Mouse (Mus musculus): ENCODE measurements around the gene Zfp791. TPM values are rescaled to one million over a fixed set of nuclear protein-coding genes. Genes with fewer than 3 reads are reported as not detected.
"Not testable (repeated sequence)": the region's sequence is repeated elsewhere in the genome, so short reads cannot be mapped to it uniquely, and the experiment has no call there.

Zfp791 gene
- not detected for polyA plus RNA-seq (2017; shearing (Covaris generic))

DNA sequence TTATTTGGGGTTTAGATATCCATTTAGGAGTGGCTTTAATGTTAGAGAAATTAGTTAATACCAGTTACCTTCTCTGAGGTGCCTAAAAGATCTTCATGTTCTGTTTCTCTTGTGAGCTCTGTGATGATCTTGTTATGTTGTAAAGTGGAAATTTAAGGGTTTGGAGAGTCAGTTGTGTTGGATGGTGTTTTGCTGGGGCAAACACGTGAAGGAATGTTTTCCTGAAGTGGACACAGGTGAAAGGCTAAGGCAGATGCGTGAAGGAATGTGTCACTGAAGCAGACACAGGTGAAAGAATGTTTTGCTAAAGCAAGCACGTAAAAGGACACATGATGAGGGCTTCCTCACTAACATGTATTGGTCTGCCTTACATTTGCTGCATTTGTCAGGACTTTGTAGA is at the start of gene Zfp791:
Gene Zfp791, minus strand, starts transcription at position 101 of the 400 bp plus-strand sequence.
- ATAC-seq = no peak

DNA sequence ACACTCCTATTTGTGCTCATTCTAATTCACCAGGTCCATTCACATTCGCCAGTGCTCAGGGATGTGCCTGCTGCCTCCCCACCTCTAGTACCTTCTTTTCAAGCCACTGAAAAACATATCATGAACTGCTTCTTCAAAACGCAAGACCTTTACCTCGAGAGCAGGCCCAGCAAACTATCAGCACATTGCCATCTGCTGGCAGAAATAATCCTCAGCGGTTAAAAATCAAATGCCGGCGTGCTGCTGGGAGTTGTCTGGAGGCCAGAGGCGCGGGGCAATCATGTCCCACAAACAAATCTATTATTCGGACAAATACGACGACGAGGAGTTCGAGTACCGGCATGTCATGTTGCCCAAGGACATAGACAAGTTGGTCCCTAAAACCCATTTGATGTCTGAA is 48.4 kb upstream of the Zfp791 start:
- no peak for ATAC-seq

DNA sequence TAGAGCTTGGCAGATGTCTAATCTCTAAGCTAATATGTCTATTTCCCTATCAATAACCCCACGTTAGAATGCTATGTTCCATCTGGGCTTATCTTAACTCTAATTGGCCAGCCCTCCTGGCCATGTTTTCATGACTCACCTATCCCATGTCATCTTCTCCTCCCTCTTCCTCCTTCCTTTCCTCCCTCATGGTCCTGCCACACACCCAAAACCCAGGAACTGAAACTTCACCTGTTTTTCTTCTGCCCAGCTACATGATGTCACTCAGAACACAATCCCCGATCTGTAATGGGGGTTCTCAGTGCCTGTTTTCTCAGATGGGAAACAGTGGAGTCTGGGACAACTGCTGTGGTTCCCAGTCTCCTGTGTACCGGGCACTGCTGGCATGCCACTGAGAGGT is 28.7 kb upstream of the Zfp791 start, which contains the start of gene Cks1brt:
Gene Cks1brt, plus strand, starts transcription at position 301 of the 400 bp plus-strand sequence.
- no peak for ATAC-seq

DNA sequence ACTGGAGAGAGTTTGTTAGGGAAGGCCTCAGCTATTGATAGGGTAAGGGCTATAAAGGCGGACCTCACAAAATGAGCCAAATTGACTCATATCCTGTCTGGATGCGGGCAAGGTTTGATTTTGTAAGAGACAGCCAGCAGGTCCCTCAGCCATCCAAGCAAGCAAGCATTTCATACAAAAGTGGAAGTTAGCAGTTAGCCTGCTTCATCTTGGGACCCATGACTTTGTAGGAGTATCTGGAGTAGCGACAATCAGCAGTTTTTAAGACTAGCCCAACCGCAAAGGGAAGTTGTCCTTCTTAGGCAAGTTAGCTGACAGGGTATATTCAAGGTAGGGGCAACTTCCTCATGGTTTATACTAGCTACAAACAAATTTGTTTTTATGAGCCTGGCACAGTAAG is 19.6 kb upstream of the Zfp791 start:
- ATAC-seq = no peak

DNA sequence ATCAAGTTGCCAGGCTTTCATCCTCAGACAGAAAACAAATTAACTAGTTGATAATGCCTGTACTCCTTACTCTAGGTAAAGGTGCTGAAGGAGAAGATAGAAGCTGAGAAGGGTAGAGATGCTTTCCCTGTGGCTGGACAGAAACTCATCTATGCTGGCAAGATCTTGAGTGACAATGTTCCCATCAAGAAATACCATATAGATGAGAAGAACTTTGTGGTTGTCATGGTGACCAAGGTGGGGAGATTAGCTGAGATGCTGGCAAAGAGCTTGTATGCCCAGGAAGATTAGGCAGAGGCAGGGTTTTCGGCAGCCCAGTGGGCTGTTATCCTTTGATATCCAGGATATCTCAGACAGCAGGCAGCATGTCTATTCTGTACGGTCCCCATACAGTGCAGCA is 12.8 kb upstream of the Zfp791 start:
- ATAC-seq = not testable (repeated sequence)

DNA sequence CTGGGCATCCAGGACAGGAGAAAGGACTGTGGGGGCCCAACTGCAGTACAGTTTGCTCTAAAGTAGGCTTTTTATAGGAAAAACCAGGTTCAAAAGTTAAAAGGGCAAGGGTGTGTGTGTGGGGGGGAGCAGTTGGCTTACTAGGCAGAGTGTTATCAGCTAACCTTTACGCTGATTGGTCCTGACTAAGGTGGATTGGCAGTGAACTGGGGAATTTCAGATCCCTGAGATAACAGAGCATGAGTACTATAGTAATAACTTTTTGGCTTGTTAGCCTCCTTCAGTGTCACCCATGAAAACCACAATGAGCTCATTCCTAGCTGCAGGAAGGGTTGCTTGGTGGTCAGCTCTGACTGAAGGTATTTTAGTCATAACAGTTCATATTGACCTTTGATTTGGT is 9.4 kb upstream of the Zfp791 start:
- no peak for ATAC-seq

DNA sequence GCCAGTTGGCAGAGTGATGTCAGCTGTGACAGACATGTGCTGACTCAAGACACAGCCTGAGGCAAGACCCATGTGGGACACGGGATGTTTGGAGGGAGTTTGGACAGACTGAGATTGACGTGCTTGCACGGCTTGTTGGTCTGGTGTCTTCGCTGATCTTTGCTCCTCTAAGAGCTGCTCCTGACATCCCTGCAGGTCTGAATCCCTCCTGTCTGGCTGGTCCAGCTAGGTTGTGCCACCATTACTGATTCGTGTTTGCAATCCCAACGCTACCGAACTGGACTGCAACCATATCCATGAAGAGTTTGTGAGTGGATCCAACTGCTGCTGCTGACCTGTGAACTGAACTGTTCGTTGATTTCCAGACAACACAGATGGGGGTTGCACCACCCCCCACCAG is 796 bp upstream of the Zfp791 start:
- ATAC-seq = no peak

DNA sequence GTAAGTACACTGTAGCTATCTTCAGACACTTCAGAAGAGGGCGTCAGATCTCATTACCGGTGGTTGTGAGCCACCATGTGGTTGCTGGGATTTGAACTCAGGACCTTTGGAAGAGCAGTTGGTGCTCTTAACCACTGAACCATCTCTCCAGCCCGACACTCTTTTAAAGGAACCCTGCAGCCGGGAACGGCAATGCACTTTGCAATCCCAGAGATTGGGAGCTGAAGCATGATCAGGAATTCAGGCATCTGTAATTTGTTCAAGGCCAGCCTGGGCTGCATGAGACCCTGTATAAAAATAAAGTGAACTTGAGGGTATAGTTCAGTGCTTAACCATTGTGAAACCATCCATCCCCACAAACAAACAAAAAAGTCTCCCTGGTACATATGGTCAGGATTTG is 2.6 kb downstream of the Zfp791 start:
- not testable (repeated sequence) for ATAC-seq

DNA sequence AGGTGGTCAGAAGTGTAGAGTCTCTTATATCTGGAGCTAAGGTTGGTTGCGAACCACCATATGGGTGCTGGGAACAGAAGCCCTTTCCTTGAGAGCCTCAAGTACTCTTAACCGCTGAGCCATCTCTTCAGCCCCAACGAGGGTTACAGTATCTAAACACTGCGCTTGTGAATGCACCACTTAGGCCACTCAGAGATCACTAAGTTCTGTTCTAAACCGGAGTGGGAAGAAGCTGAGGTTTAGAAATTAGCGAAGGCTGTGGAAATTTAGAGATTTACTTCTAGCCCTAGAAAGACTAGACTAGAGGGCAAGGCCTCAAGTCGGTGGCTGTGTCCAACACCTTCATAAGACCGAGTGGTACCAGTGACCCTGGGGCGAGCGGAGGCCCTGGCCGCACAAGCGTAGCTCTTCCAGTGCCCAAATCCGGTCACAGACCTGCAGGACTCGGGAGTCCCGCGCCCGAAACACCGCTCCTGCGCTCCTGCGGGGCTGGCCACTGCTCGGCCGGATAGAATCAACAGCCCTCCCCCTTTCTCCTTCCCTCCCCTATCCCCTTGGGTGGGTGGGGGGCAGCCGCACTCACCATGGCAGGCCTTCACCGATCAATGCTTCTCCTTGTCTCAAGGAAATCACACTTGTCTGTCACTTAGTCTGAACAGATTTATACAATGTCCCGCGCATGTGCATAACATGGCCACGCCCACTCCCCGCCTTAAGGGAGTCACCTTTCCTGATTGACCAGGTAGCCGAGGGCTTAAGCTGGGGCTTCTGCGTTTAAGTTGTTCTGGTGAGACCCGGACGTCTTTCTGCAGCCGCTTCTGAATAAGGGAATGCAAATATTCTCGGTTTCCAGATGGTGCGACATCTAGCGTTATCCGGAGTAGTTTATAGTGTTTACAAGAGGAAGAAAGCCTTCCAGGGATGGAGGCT is 3.6 kb downstream of the Zfp791 start:
- no peak for ATAC-seq

DNA sequence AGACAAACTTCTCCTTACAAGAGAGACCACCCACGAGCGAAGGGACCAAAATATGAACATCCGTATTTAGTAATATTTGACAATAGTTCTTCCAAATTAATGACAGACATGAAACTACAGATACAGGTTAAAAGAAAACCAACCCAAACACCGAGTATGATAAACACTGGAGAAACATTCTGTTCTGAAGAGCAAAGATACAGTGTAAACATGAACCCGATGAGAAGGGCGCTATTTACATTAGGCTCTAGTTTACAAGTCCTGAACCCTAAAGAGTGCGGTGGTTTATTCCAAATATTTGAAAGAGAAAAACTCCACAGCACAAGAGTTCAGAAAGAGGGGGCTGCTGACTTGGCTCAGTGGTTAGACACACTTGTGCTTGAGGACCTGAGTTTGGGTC is 5.9 kb downstream of the Zfp791 start:
- no peak for ATAC-seq

DNA sequence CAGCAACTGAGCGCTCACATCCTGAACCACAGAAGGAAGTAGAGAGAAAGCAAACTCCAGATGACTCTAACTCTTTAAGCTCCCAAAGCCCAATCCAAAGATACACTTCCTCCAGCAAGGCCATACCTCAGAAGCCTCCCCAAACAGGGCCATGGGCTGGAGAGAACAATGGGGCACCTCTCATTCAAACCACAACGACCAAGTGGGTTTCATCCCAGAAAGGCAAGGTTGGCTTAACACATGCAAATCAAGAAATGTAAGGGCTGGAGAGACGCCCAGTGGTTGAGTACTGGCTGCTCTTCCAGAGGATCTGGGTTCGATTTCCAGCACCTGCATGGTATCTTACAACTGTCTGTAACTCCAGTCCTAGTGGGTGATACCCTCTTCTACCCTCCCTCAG is 7.4 kb downstream of the Zfp791 start:
- ATAC-seq = no peak

DNA sequence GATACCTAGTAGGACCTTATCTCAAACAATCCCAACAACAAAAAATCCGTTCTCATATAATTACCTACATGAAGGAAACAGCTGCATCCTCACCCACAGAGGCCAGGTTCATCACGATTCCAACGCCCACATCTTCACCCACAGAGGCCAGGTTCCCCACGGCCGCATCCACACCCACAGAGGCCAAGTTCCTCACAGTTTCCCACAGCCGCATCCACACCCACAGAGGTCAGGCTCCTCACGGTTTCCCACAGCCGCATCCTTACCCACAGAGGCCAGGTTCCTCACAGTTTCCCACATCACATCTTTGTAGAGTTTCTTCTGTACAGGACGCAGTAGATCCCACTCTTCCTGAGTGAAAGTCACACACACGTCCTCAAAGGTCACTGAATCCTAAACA is 9.7 kb downstream of the Zfp791 start:
- no peak for ATAC-seq

DNA sequence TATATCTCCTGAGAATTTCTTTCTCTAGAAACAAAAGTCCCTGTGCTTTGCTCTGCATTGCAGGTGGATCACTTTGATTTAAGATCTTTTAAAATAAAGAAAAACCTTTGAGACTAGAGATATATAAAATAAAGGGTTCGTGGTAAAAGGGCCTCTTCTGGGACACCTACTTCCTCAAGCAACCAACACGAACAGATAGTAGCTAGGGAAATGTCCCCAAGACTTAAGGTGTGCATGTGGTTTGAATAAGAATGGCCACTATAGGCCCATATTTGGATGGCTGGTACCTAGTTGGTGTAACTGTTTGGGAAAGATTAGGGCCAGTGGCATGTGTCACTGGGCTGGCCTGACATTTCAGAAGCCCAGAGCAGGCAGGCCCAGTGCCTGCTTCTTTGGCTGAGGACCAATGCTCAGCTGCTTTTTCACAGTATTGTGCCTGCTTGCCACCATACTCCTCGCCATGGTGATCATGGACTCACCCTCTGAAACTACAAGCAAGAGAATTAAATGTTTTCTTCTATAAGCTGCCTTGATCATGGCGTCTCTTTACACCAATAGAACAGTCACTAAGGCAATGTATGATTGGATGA is 22.7 kb downstream of the Zfp791 start:
- no peak for ATAC-seq

DNA sequence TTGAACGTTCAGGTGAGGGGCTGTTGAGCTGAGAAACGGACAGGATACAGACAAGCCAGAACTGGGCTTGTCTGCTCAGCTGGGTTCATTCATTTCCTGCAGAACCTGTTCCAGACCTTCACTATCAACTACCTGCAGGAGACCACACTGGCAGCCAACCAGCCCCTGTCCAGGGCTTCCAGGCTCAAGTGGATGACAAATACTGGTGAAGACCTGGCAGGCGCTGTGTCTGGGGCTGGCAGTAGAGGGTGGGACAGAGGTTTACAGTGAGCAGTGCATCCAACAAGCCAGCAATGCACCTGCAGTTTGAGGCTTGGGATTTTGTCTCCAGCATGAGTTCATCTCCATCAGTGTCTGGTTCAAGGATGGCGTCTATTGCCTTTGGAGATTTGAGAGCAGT is 26.0 kb downstream of the Zfp791 start:
- no peak for ATAC-seq

DNA sequence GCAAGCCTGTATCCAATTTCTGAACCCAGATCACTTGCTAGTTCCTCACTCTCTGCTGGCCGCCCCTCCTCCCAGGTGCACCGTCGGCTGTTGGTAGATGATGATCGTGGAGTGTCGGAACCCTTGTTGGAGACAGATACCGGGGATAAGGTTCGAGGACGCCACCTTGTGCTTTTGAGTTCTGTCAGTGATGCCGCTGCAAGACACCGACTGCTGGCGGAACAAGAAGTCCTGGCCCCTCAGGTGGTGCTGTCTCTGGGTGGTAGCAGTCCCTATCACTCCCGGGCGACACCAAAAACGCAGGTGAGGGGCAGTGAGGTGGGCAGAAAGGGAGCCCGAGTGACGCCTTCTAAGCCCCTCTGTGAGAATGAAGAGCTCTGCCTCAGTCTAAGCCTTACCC is 26.7 kb downstream of the Zfp791 start:
- ATAC-seq = no peak

DNA sequence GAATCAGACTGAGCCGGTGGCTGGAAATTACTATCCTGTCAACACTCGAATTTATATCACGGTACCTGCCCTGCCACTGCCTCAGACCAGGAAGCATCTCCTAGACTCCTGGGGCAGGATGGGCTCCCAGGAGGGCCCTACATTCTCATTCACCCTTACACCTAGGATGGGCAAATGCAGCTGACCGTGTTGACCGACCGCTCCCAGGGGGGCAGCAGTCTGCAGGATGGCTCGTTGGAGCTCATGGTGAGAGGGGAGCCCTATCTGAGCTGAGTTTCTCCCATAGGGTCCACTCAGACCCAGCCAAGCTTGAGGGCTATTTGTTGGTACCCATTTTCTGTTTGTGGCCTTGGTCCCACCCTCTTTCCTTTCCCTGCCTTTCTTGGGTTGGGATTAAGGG is 27.3 kb downstream of the Zfp791 start:
- ATAC-seq = no peak

DNA sequence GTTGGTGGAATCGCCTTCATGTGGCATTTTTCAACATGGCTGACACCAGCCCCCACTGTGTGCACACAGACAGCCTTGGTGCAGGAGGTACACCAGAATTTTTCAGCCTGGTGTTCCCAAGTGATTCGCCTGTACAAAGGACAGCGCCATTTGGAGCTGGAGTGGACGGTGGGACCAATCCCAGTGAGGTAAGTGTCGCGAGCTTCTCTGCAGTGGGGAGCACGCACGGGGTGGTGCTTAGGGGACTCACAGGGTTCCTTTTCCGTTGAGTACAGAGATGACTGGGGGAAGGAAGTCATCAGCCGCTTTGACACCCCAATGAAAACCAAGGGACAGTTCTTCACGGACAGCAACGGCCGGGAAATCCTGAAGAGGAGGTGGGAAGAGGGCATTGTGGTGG is 27.8 kb downstream of the Zfp791 start:
- ATAC-seq = no peak

DNA sequence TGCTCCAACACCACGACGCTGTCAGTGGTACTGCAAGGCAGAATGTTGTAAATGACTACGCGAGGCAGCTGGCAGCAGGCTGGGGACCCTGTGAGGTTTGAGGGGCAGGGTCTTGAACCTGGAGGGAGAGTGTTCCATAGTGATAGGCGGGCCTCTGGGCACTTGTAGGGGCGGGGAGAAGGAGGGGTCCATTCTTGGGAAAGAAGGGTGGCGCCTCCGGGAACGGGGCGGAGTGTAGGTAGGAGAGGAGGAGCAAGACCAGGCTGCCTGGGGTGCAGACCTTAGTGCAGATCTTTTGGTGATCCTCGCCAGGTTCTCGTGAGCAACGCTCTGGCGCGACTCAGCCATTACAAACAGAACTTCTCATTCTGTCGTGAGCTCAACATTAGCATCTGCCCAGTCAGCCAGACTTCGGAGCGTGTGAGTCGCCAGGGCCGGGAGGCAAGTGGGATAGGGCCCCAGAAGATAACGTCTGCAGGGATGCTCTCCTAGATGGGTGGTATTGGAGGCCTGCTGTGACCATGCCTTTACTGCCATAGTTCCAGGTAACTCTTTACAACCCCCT is 31.3 kb downstream of the Zfp791 start:
- no peak for ATAC-seq

DNA sequence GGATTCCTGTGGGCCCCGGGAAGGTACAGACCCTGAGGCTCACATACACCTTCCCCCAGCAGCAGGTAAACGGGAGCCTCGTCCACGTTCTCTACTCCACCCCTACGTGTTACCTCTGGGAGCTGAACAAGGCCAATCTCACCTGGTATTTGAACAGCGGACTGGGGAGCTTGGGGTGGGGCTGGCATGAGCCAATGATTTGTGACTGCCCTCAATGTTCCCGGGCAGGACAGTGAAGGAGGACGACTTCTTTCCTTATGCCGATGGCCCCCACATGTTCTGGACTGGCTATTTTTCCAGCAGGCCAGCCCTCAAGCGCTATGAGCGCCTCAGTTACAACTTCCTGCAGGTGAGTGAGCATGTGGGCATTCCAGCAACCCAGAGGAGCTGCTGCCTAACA is 32.0 kb downstream of the Zfp791 start:
- no peak for ATAC-seq

DNA sequence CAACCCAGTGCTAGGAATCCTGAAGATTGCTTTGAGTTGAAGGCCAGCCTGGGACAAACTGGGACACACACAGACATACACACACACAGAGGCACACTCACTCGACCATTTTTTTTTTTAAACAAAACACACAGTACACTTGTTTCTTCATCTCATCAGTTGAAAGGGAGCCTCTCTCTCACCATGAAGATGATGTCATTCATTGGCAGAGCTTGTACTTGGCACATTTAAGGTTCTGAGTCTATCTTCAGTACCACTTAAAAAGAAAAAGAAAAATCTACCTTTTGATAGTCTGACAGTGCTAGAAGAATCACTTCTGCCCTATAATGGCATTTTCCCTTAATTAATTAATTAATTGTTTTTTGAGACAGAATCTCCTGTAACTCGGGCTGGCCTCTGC is 34.1 kb downstream of the Zfp791 start:
- no peak for ATAC-seq

DNA sequence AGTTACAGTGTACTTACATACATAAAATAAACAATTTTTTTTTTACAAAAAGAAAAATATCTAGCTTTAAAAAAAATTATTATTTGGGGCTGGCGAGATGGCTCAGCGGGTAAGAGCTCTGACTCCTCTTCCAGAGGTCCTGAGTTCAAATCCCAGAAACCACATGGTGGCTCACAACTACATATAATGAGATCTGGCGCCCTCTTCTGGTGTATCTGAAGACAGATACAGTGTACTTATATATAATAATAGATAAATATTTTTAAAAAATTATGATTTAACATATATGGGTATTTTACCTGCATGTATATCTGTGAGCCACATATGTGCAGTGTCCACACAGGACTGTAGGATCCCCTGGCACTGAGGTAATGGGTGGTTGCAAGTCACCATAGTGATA is 36.7 kb downstream of the Zfp791 start:
- ATAC-seq = no peak

DNA sequence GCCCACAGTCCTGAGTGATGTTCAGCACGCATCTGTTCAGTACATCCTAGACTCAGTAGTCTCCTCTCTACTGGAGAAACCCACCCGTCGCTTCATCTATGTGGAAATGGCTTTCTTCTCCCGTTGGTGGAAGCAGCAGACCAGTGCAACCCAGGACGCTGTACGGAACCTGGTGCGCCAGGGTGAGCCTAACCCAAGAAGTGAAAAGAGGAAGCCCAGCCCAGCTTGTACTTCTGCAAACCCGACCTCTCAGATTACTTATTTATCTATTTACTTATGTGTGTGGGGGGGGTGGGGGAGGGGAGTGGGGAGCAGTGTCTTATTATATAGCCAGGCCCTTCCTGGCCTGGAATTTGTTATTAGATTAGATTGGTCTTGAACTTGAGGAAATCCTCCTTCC is 38.3 kb downstream of the Zfp791 start:
- ATAC-seq = no peak

DNA sequence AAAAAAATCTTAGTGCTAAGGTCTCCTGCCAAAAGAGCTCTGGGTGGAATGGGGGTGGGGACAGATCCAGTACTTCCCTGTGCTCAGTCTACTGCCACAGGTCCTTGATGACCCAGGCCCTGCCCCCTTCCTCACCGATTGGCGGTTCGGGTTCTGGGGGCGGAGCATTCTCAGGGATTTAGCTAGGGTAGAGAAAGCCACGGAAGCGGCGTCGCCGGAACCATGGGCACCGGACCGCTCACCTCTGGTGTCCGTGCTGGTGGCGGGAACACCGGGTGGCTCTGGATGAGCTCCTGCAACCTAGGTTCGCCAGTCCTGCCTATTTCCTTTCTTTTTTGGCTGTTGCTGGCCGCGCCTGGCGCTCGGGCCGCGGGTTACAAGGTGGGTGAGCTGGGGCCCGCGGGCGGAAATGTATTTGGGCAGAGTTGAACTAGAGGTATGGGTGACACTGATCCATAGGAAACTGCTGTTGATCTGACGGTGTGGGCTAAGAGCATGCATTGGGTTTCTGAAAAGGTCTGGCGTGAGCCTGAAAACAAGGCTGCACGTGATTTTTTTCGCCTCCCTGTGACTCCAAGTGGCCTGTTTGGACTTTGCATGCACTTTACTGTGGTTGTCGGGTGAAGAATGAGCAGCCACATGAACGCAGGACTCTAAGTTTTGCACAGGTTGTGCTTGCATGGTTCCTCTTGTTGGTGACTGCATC is 39.6 kb downstream of the Zfp791 start, which contains the start of gene Man2b1:
Gene Man2b1, plus strand, starts transcription at position 163 of the 706 bp plus-strand sequence.
- ATAC-seq = peak; percentile 92
